Mouse (Mus musculus): Measurements from ENCODE around the gene Camta2. TPM values are rescaled to one million over a fixed set of nuclear protein-coding genes. Genes with fewer than 3 reads are reported as not detected.

The Camta2 gene
- total and polyA plus RNA-seq, 3 experiments, result 1.0 to 17.0 (median 4.9) TPM

DNA sequence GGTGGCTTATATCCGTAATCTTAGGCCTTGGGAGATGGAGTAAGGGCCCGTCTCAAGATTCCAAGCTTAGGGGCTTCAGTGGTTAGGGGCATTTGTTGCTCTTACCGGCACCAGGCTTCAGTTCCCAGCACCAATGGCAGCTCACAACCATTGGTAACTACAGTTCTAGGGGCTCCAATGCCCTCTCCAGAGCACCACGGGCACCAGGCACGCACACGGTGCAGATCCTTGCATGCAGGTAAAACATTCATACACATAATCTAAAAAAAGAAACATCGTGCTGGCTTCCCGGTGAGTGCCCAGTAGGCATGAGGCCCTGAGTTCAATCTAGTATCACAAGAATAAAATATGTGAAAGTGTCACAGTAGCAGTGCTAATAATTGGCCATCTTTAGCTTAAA is 24.8 kb downstream of the Camta2 start:
- H3K9me3 ChIP-seq (replicated peaks; ENCODE audit: low read length), result no peaks in the 10 kb centered on the region
- no peak overlapping the region for H3K27ac ChIP-seq (ENCODE audit: insufficient read depth, low read depth)
- H3K36me3 ChIP-seq (replicated peaks in 1 of 2; ENCODE audit: control insufficient read depth in 1 of 2, insufficient read depth in 1 of 2, low read length in 1 of 2), result peaks cover 46 to 91% of the 10 kb centered on the region in 2 experiments
- TF ChIP-seq USF1 (IDR thresholded peaks at IDR 0.05; ENCODE audit: low read depth, low read length) (no peak), RCOR1 (conservative IDR thresholded peaks at IDR 0.05; ENCODE audit: low read depth, low read length) (no peak), CTCF (conservative IDR thresholded peaks at IDR 0.05 in 1 of 2, IDR thresholded peaks at IDR 0.05 in 1 of 2; ENCODE audit: low read depth in 2 of 2, low read length in 2 of 2) (no peak), HCFC1 (IDR thresholded peaks at IDR 0.05; ENCODE audit: low read depth, low read length) (no peak), NELFE (IDR thresholded peaks at IDR 0.05; ENCODE audit: low read depth, low read length) (no peak), UBTF (IDR thresholded peaks at IDR 0.05; ENCODE audit: low read depth, low read length) (no peak), JUN (IDR thresholded peaks at IDR 0.05; ENCODE audit: insufficient read depth, low read depth, low read length) (no peak), SIN3A (IDR thresholded peaks at IDR 0.05; ENCODE audit: low read length) (no peak), POLR2A (IDR thresholded peaks at IDR 0.05; ENCODE audit: low read depth, low read length) (no peak), ZC3H11A (IDR thresholded peaks at IDR 0.05; ENCODE audit: low read depth, low read length) (no peak)
- peaks cover 10 to 25% of the 10 kb centered on the region in 2 experiments for H3K4me1 ChIP-seq (ENCODE audit: control insufficient read depth in 1 of 2, insufficient read depth in 2 of 2)
- no peak overlapping the region for H3K9ac ChIP-seq (ENCODE audit: insufficient read depth, low read depth)
- no peak overlapping the region for H3K4me2 ChIP-seq (ENCODE audit: insufficient read depth, low read depth, poor library complexity, severe bottlenecking)
- in situ Hi-C loops (cut with MboI; ENCODE audit: low pct_ligation_motif_present, low pct_unique_long_range_greater_than_20kb, low sequenced_read_pairs) (no loop called here), dilution Hi-C loops (cut with MboI; ENCODE audit: extremely low pct_ligation_motif_present, extremely low pct_unique_long_range_greater_than_20kb, low sequenced_read_pairs) (no loop called here)
- peaks cover 19% of the 10 kb centered on the region for H3K79me2 ChIP-seq (replicated peaks; ENCODE audit: control insufficient read depth, extremely low read depth, insufficient read depth, poor library complexity, severe bottlenecking)
- H3K27me3 ChIP-seq (replicated peaks), result no peaks in the 10 kb centered on the region
- DNase-seq (ENCODE audit: extremely low read depth), result no peak
- H3K4me3 ChIP-seq (replicated peaks in 1 of 3; ENCODE audit: low read depth in 2 of 3, low read length in 2 of 3, poor library complexity in 1 of 3), result no peak overlapping the region

- peaks cover 38 to 70% of the 10 kb centered on the region in 2 experiments for H3K36me3 ChIP-seq (replicated peaks in 1 of 2; ENCODE audit: control insufficient read depth in 1 of 2, insufficient read depth in 1 of 2, low read length in 1 of 2)
- dilution Hi-C loops (cut with MboI; ENCODE audit: extremely low pct_ligation_motif_present, extremely low pct_unique_long_range_greater_than_20kb, low sequenced_read_pairs), result no loop called here
Measured at GRCm38 (mm10) chr11:70660571-70660970, 27.3 kb downstream of the Camta2 start.

More at GRCm38 (mm10) chr11:70660571-70660970, 27.3 kb downstream of the Camta2 start:
- Histone ChIP-seq H3K4me1 (ENCODE audit: control insufficient read depth in 1 of 2, insufficient read depth in 2 of 2) (peaks cover 7 to 26% of the 10 kb centered on the region in 2 experiments), H3K9ac (ENCODE audit: insufficient read depth, low read depth) (no peak overlapping the region), H3K79me2 (replicated peaks; ENCODE audit: control insufficient read depth, extremely low read depth, insufficient read depth, poor library complexity, severe bottlenecking) (no peaks in the 10 kb centered on the region), H3K4me3 (replicated peaks in 1 of 3; ENCODE audit: low read depth in 2 of 3, low read length in 2 of 3, poor library complexity in 1 of 3) (no peak overlapping the region), H3K27me3 (replicated peaks) (no peaks in the 10 kb centered on the region), H3K4me2 (ENCODE audit: insufficient read depth, low read depth, poor library complexity, severe bottlenecking) (no peak overlapping the region), H3K27ac (ENCODE audit: insufficient read depth, low read depth) (no peak overlapping the region), H3K9me3 (replicated peaks; ENCODE audit: low read length) (no peaks in the 10 kb centered on the region)
- DNase-seq (ENCODE audit: extremely low read depth), result no peak
- in situ Hi-C loops (cut with MboI; ENCODE audit: low pct_ligation_motif_present, low pct_unique_long_range_greater_than_20kb, low sequenced_read_pairs), result no loop called here
- TF ChIP-seq GABPA (IDR thresholded peaks at IDR 0.05; ENCODE audit: insufficient replicate concordance, low read depth, low read length), result no peak
- TF ChIP-seq TCF12 (IDR thresholded peaks at IDR 0.05; ENCODE audit: low read depth, low read length), result no peak
- no peak for TF ChIP-seq CHD1 (IDR thresholded peaks at IDR 0.05; ENCODE audit: low read depth, low read length)
- no peak for TF ChIP-seq KAT2A (IDR thresholded peaks at IDR 0.05; ENCODE audit: insufficient replicate concordance, low read length)
- no peak for TF ChIP-seq JUN (IDR thresholded peaks at IDR 0.05; ENCODE audit: insufficient read depth, low read depth, low read length)
- no peak for TF ChIP-seq USF1 (IDR thresholded peaks at IDR 0.05; ENCODE audit: low read depth, low read length)
- TF ChIP-seq ZKSCAN1 (IDR thresholded peaks at IDR 0.05; ENCODE audit: borderline replicate concordance, low read depth, low read length), result no peak
- TF ChIP-seq MAFK (IDR thresholded peaks at IDR 0.05; ENCODE audit: insufficient replicate concordance, low read length), result no peak
- no peak for TF ChIP-seq TBP (conservative IDR thresholded peaks at IDR 0.05; ENCODE audit: low read depth, low read length)
- TF ChIP-seq CTCF (conservative IDR thresholded peaks at IDR 0.05 in 1 of 2, IDR thresholded peaks at IDR 0.05 in 1 of 2; ENCODE audit: low read depth in 2 of 2, low read length in 2 of 2), result no peak
- no peak for TF ChIP-seq RCOR1 (conservative IDR thresholded peaks at IDR 0.05; ENCODE audit: low read depth, low read length)
- TF ChIP-seq NELFE (IDR thresholded peaks at IDR 0.05; ENCODE audit: low read depth, low read length), result no peak
- TF ChIP-seq RAD21 (IDR thresholded peaks at IDR 0.05; ENCODE audit: low read depth, low read length), result no peak

All from CH12.LX (cell line).